Mouse (Mus musculus): ENCODE measurements at regions not wholly inside any gene's neighbourhood (a gene's known extent, or its start where the extent isn't known, plus 50 kb on each side); places are given as distances from the start of the nearest gene placed in this dataset.
"Not testable (repeated sequence)": the region's sequence is repeated elsewhere in the genome, so short reads cannot be mapped to it uniquely, and the experiment has no call there.

GRCm38 (mm10) chr10:119146342-119146741 lies 93.5 kb downstream of the Cand1 start:
- DNase-seq (ENCODE audit: low spot score in 2 of 2), result no peak

- no peak for DNase-seq (ENCODE audit: low spot score in 2 of 2)
Observed at GRCm38 (mm10) chr10:119142866-119143265, 97.0 kb downstream of the Cand1 start.

GRCm38 (mm10) chr10:119142307-119142706 lies 97.5 kb downstream of the Cand1 start:
- peak; percentile 11 to 22 for DNase-seq (ENCODE audit: low spot score in 2 of 2)

GRCm38 (mm10) chr10:119138237-119138636 lies 101.6 kb downstream of the Cand1 start:
- no peak for DNase-seq (ENCODE audit: low spot score in 2 of 2)

GRCm38 (mm10) chr10:119135489-119135924 lies 104.3 kb downstream of the Cand1 start:
- no peak for DNase-seq (ENCODE audit: low spot score in 2 of 2)

GRCm38 (mm10) chr10:119134797-119135488 lies 104.9 kb downstream of the Cand1 start:
- DNase-seq (ENCODE audit: low spot score in 2 of 2), result no peak

- DNase-seq (ENCODE audit: low spot score in 2 of 2), result no peak
Observed at GRCm38 (mm10) chr10:119131977-119132376, 107.9 kb downstream of the Cand1 start.

GRCm38 (mm10) chr10:119130676-119131075 lies 109.2 kb downstream of the Cand1 start:
- no peak for DNase-seq (ENCODE audit: low spot score in 2 of 2)

- no peak for DNase-seq (ENCODE audit: low spot score in 2 of 2)
Observed at GRCm38 (mm10) chr10:119128035-119128434, 111.8 kb downstream of the Cand1 start.

GRCm38 (mm10) chr10:119123517-119123916 lies 116.3 kb downstream of the Cand1 start:
- DNase-seq (ENCODE audit: low spot score in 2 of 2), result no peak

GRCm38 (mm10) chr10:119122347-119122746 lies 117.5 kb downstream of the Cand1 start:
- no peak for DNase-seq (ENCODE audit: low spot score in 2 of 2)

- no peak for DNase-seq (ENCODE audit: low spot score in 2 of 2)
Observed at GRCm38 (mm10) chr10:119121575-119121974, 118.3 kb downstream of the Cand1 start.

- DNase-seq (ENCODE audit: low spot score in 2 of 2), result no peak
Observed at GRCm38 (mm10) chr10:119116843-119117390, 122.9 kb downstream of the Cand1 start.

GRCm38 (mm10) chr10:119115200-119115599 lies 124.7 kb downstream of the Cand1 start:
- not testable (repeated sequence) for DNase-seq (ENCODE audit: low spot score in 2 of 2)

- DNase-seq (ENCODE audit: low spot score in 2 of 2), result no peak
Observed at GRCm38 (mm10) chr10:119114653-119115052, 125.2 kb downstream of the Cand1 start.

GRCm38 (mm10) chr10:119111886-119112285 lies 128.0 kb downstream of the Cand1 start:
- peak; percentile 4 to 14 for DNase-seq (ENCODE audit: low spot score in 2 of 2)

GRCm38 (mm10) chr10:119111409-119111808 lies 128.4 kb downstream of the Cand1 start:
- DNase-seq (ENCODE audit: low spot score in 2 of 2), result no peak

GRCm38 (mm10) chr10:119110614-119111013 lies 129.2 kb downstream of the Cand1 start:
- no peak for DNase-seq (ENCODE audit: low spot score in 2 of 2)

GRCm38 (mm10) chr10:119109207-119109606 lies 130.6 kb downstream of the Cand1 start:
- DNase-seq (ENCODE audit: low spot score in 2 of 2), result no peak

GRCm38 (mm10) chr10:119107728-119108127 lies 132.1 kb downstream of the Cand1 start:
- DNase-seq (ENCODE audit: low spot score in 2 of 2), result no peak

- no peak for DNase-seq (ENCODE audit: low spot score in 2 of 2)
Observed at GRCm38 (mm10) chr10:119106105-119106504, 133.8 kb downstream of the Cand1 start.

GRCm38 (mm10) chr10:119105279-119105881 lies 134.5 kb downstream of the Cand1 start:
- no peak for DNase-seq (ENCODE audit: low spot score in 2 of 2)

- no peak for DNase-seq (ENCODE audit: low spot score in 2 of 2)
Observed at GRCm38 (mm10) chr10:119100511-119100910, 139.3 kb downstream of the Cand1 start.

All from right cerebral cortex, postnatal 36 days (tissue).